Mouse (Mus musculus) A20 (cell line): Measurements from ENCODE around the gene Slc41a1.

Experiments used
- DNase-seq: peaks from one replicate; pipeline ENCODE4 v3.0.0-alpha.2; 2011; ENCODE audit warnings: low read depth, low spot score

Gene Slc41a1

GRCm38 (mm10) chr1:131886641-131887040, 59.3 kb downstream of the Slc41a1 start:
- DNase-seq = no peak

- DNase-seq = no peak
Measured at GRCm38 (mm10) chr1:131890043-131890658, 62.9 kb downstream of the Slc41a1 start.

DNA sequence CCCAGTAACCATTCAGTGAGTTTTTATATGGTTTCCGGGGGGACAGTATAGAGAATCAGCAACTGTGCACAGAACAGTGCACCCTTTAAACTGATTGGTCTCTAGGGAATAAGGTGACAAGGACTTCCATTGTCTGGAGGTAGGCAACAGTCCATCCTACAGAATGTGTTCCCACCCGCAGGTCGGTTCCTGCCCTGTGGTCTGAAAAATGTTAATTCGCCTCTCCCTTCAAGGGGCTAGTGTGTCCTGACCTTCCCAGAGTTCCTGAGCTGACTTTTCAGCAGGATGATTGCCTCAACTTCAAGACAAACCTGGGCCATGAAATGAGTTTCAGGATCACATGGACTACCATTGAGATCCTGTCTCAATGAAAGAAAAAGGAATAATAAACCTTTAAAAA, 64.1 kb downstream of the Slc41a1 start:
- DNase-seq = no peak
